Mouse (Mus musculus): Measurements from ENCODE around the gene Myh7b. TPM values are rescaled to one million over a fixed set of nuclear protein-coding genes. Genes with fewer than 3 reads are reported as not detected.
A peak's percentile ranks its signal among the peaks of the same experiment; 100 is the strongest.

The Myh7b gene
- polyA plus RNA-seq, 1 experiment, result 0.47 TPM

GRCm38 (mm10) chr2:155640656-155641055, 29.6 kb downstream of the Myh7b start:
- Histone ChIP-seq H3K4me3 (ENCODE audit: low read depth, low read length) (no peak overlapping the region), H3K27ac (ENCODE audit: insufficient read depth, low read depth, low read length) (peak overlapping the region; percentile 91), H3K27me3 (ENCODE audit: control insufficient read depth, insufficient read depth, low read length) (no peaks in the 10 kb centered on the region), H3K4me1 (ENCODE audit: control insufficient read depth, insufficient read depth, insufficient read length, low read length) (peaks cover 18% of the 10 kb centered on the region), H3K36me3 (ENCODE audit: control insufficient read depth, insufficient read depth, low read length) (peaks cover 64% of the 10 kb centered on the region)
- TF ChIP-seq CTCF (IDR thresholded peaks at IDR 0.05; ENCODE audit: extremely low read depth, insufficient read length, insufficient replicate concordance, low read depth, low read length) (no peak), POLR2A (IDR thresholded peaks at IDR 0.05; ENCODE audit: low read depth, low read length) (no peak)
- WGBS, result 85% methylated on average over 6 of the region's 6 CpGs

GRCm38 (mm10) chr2:155641540-155642472, 30.8 kb downstream of the Myh7b start:
- Histone ChIP-seq H3K4me1 (ENCODE audit: control insufficient read depth, insufficient read depth, insufficient read length, low read length) (peaks cover 18% of the 10 kb centered on the region), H3K27ac (ENCODE audit: insufficient read depth, low read depth, low read length) (peak overlapping the region; percentile 91), H3K4me3 (ENCODE audit: low read depth, low read length) (peak overlapping the region; percentile 3; the same call in 1 of the 2 replicates), H3K27me3 (ENCODE audit: control insufficient read depth, insufficient read depth, low read length) (no peaks in the 10 kb centered on the region), H3K36me3 (ENCODE audit: control insufficient read depth, insufficient read depth, low read length) (peaks cover 62% of the 10 kb centered on the region)
- TF ChIP-seq CTCF (IDR thresholded peaks at IDR 0.05; ENCODE audit: extremely low read depth, insufficient read length, insufficient replicate concordance, low read depth, low read length), result no peak
- no peak for TF ChIP-seq POLR2A (IDR thresholded peaks at IDR 0.05; ENCODE audit: low read depth, low read length)
- 42% methylated on average over 18 of the region's 18 CpGs for WGBS

- Histone ChIP-seq H3K27me3 (ENCODE audit: control insufficient read depth, insufficient read depth, low read length) (no peaks in the 10 kb centered on the region), H3K4me3 (ENCODE audit: low read depth, low read length) (no peak overlapping the region), H3K36me3 (ENCODE audit: control insufficient read depth, insufficient read depth, low read length) (peaks cover 52% of the 10 kb centered on the region), H3K4me1 (ENCODE audit: control insufficient read depth, insufficient read depth, insufficient read length, low read length) (peaks cover 13% of the 10 kb centered on the region), H3K27ac (ENCODE audit: insufficient read depth, low read depth, low read length) (no peak overlapping the region)
- WGBS, result 95% methylated on average over 7 of the region's 7 CpGs
- no peak for TF ChIP-seq POLR2A (IDR thresholded peaks at IDR 0.05; ENCODE audit: low read depth, low read length)
- TF ChIP-seq CTCF (IDR thresholded peaks at IDR 0.05; ENCODE audit: extremely low read depth, insufficient read length, insufficient replicate concordance, low read depth, low read length), result no peak
Measured at GRCm38 (mm10) chr2:155645746-155646145, 34.7 kb downstream of the Myh7b start.

GRCm38 (mm10) chr2:155652618-155653017, 41.6 kb downstream of the Myh7b start:
- WGBS, result 94% methylated on average over 5 of the region's 5 CpGs
- Histone ChIP-seq H3K4me3 (ENCODE audit: low read depth, low read length) (no peak overlapping the region), H3K27me3 (ENCODE audit: control insufficient read depth, insufficient read depth, low read length) (no peaks in the 10 kb centered on the region), H3K27ac (ENCODE audit: insufficient read depth, low read depth, low read length) (no peak overlapping the region), H3K4me1 (ENCODE audit: control insufficient read depth, insufficient read depth, insufficient read length, low read length) (no peaks in the 10 kb centered on the region), H3K36me3 (ENCODE audit: control insufficient read depth, insufficient read depth, low read length) (peaks cover 67% of the 10 kb centered on the region)
- TF ChIP-seq POLR2A (IDR thresholded peaks at IDR 0.05; ENCODE audit: low read depth, low read length) (no peak), CTCF (IDR thresholded peaks at IDR 0.05; ENCODE audit: extremely low read depth, insufficient read length, insufficient replicate concordance, low read depth, low read length) (no peak)

DNA sequence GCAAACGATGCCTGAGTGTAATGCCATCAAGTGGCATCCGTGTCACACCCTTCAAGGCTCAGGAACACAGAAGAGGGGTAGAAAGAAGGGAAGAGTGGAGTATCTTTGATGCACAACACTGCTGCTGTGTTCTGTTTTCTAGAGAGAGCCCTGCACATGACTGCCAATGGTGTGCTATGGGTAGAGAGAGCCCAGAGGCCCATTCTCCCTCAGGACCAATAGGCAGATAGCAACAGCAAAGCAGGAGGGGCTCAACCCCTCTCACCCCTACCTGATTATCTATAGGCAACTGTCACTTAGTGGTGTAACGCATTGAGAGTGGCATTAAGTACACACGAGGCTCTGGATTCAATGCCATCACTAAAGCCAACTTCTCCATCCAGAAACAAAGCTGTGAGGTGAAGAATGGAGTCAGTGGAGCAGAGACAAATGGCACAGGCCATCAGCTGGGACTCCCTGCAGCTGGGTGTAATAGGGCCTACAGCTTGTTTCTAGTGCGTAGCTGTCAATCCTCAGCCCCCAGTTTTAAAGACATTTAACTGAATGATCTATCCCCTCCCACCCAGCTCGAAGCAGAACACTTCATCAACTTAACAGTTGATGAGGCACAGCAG, 44.9 kb downstream of the Myh7b start:
- Histone ChIP-seq H3K4me3 (ENCODE audit: low read depth, low read length) (no peak overlapping the region), H3K36me3 (ENCODE audit: control insufficient read depth, insufficient read depth, low read length) (peaks cover 65% of the 10 kb centered on the region), H3K27ac (ENCODE audit: insufficient read depth, low read depth, low read length) (no peak overlapping the region), H3K4me1 (ENCODE audit: control insufficient read depth, insufficient read depth, insufficient read length, low read length) (no peaks in the 10 kb centered on the region), H3K27me3 (ENCODE audit: control insufficient read depth, insufficient read depth, low read length) (no peaks in the 10 kb centered on the region)
- WGBS, result 92% methylated on average over 6 of the region's 6 CpGs
- TF ChIP-seq POLR2A (IDR thresholded peaks at IDR 0.05; ENCODE audit: low read depth, low read length), result no peak
- no peak for TF ChIP-seq CTCF (IDR thresholded peaks at IDR 0.05; ENCODE audit: extremely low read depth, insufficient read length, insufficient replicate concordance, low read depth, low read length)

- no peaks in the 10 kb centered on the region for H3K4me1 ChIP-seq (ENCODE audit: control insufficient read depth, insufficient read depth, insufficient read length, low read length)
- 97% methylated on average over 5 of the region's 5 CpGs for WGBS
- H3K36me3 ChIP-seq (ENCODE audit: control insufficient read depth, insufficient read depth, low read length), result peaks cover 68% of the 10 kb centered on the region
Measured at GRCm38 (mm10) chr2:155662390-155662789, 51.4 kb downstream of the Myh7b start.

GRCm38 (mm10) chr2:155663097-155663496, 52.1 kb downstream of the Myh7b start:
- H3K4me1 ChIP-seq (ENCODE audit: control insufficient read depth, insufficient read depth, insufficient read length, low read length), result no peaks in the 10 kb centered on the region
- H3K27ac ChIP-seq (ENCODE audit: insufficient read depth, low read depth, low read length), result no peak overlapping the region
- 21% methylated on average over 5 of the region's 5 CpGs for WGBS
- no peak overlapping the region for H3K4me3 ChIP-seq (ENCODE audit: low read depth, low read length)
- peaks cover 65% of the 10 kb centered on the region for H3K36me3 ChIP-seq (ENCODE audit: control insufficient read depth, insufficient read depth, low read length)
- H3K27me3 ChIP-seq (ENCODE audit: control insufficient read depth, insufficient read depth, low read length), result no peaks in the 10 kb centered on the region
- TF ChIP-seq CTCF (IDR thresholded peaks at IDR 0.05; ENCODE audit: extremely low read depth, insufficient read length, insufficient replicate concordance, low read depth, low read length), result peak; percentile 56; the same call in 1 of the 2 replicates
- no peak for TF ChIP-seq POLR2A (IDR thresholded peaks at IDR 0.05; ENCODE audit: low read depth, low read length)

More at GRCm38 (mm10) chr2:155662390-155662789, 51.4 kb downstream of the Myh7b start:
- TF ChIP-seq CTCF (IDR thresholded peaks at IDR 0.05; ENCODE audit: extremely low read depth, insufficient read length, insufficient replicate concordance, low read depth, low read length) (no peak), POLR2A (IDR thresholded peaks at IDR 0.05; ENCODE audit: low read depth, low read length) (no peak)
- Histone ChIP-seq H3K27ac (ENCODE audit: insufficient read depth, low read depth, low read length) (no peak overlapping the region), H3K27me3 (ENCODE audit: control insufficient read depth, insufficient read depth, low read length) (no peaks in the 10 kb centered on the region), H3K4me3 (ENCODE audit: low read depth, low read length) (no peak overlapping the region)

Measured in small intestine, adult 2 months (tissue).